Mouse (Mus musculus) heart, embryonic 12.5 days (tissue): Measurements from ENCODE around the gene Usp54. TPM values are rescaled to one million over a fixed set of nuclear protein-coding genes. Genes with fewer than 3 reads are reported as not detected.

Experiments
- microRNA-seq: library from miRNA; unstranded; fragments of <30 nt; microRNA quantifications from one replicate; pipeline ENCODE4, GENCODE M21; 2017
- polyA plus RNA-seq: library from polyadenylated mRNA; unstranded; fragments of >200 nt; fragmentation: Nextera tagmentation; extraction: Ambion mirVana; gene quantifications from 2 replicates; pipeline ENCODE4 v1.2.1, GENCODE M21; 2016

Usp54 gene
- polyA plus RNA-seq, 1 experiment from 2014 or later: 7.4 TPM

Small RNAs within 50 kb of the gene (microRNA-seq; reads per million reads assigned to microRNA genes)
- gene Mir6946: 0.71 reads per million

Other genes with a start within 250 kb of the Usp54 start
- gene Mrps16, start 247.4 kb downstream of the Usp54 start, polyA plus RNA-seq: 87.0 and 88.7 TPM in 2 replicates
- gene Cfap70, start 188.8 kb downstream of the Usp54 start, polyA plus RNA-seq: not detected in 2 replicates
- gene Anxa7, start 160.9 kb downstream of the Usp54 start, polyA plus RNA-seq: 38.6 and 38.8 TPM in 2 replicates
- gene Mss51, start 144.2 kb downstream of the Usp54 start, polyA plus RNA-seq: 0.50 and 0.51 TPM in 2 replicates
- gene Ppp3cb, start 94.5 kb downstream of the Usp54 start, polyA plus RNA-seq: 43.0 and 43.5 TPM in 2 replicates
- 19.2 and 19.7 TPM in 2 replicates for gene Myoz1, start 15.5 kb upstream of the Usp54 start, polyA plus RNA-seq
- gene Synpo2l, start 27.3 kb upstream of the Usp54 start, polyA plus RNA-seq: 181 and 191 TPM in 2 replicates
- gene Sec24c, start 33.2 kb upstream of the Usp54 start, polyA plus RNA-seq: 93.4 and 97.4 TPM in 2 replicates
- 20.4 and 21.2 TPM in 2 replicates for gene Fut11, start 53.9 kb upstream of the Usp54 start, polyA plus RNA-seq
- gene Chchd1, start 61.9 kb upstream of the Usp54 start, polyA plus RNA-seq: 232 and 236 TPM in 2 replicates
- gene Zswim8, start 66.5 kb upstream of the Usp54 start, polyA plus RNA-seq: 32.4 and 34.0 TPM in 2 replicates
- 17.9 and 18.8 TPM in 2 replicates for gene Ndst2, start 93.5 kb upstream of the Usp54 start, polyA plus RNA-seq
- gene Camk2g, start 153.0 kb upstream of the Usp54 start, polyA plus RNA-seq: 65.4 and 69.5 TPM in 2 replicates
- 0.77 and 1.1 TPM in 2 replicates for gene Plau, start 195.6 kb upstream of the Usp54 start, polyA plus RNA-seq